Mouse (Mus musculus): Measurements from ENCODE around the gene Icmt. TPM values are rescaled to one million over a fixed set of nuclear protein-coding genes. Genes with fewer than 3 reads are reported as not detected.

Icmt gene
- polyA plus RNA-seq, 1 experiment, result 30.8 TPM

DNA sequence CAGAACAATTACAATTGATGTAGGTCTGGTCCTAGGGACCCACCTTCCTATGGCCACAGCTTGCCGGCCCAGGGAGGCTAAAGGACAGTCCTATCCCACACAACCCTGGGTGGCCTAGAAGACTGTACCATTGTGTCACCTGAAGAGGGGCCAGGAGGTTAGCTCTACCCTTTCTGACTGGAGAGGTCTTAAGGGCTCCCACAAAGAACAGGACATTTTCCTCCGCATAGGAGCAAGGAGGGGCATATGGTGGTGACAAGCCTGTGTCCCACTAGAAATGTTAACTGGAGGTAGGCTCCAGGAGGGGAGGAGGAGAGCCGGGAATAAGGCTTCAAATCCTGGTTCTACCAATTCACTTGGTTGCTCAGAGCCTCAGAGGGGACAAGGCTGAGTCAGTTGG is 23.8 kb upstream of the Icmt start:
- Histone ChIP-seq H3K79me2 (ENCODE audit: control insufficient read depth, insufficient read depth) (no peaks in the 10 kb centered on the region), H3K36me3 (ENCODE audit: control insufficient read depth, insufficient read depth) (no peaks in the 10 kb centered on the region), H3ac (ENCODE audit: control insufficient read depth, insufficient read length) (no peak overlapping the region), H3K4me3 (no peak overlapping the region), H3K4me2 (ENCODE audit: low read depth) (peak overlapping the region; percentile 25), H3K27me3 (ENCODE audit: control insufficient read depth, insufficient read depth, insufficient read length) (no peaks in the 10 kb centered on the region)
- TF ChIP-seq CEBPB (IDR thresholded peaks at IDR 0.05; ENCODE audit: insufficient read depth, poor library complexity, severe bottlenecking) (no peak), POLR2AphosphoS2 (IDR thresholded peaks at IDR 0.05; ENCODE audit: insufficient read length, low read depth) (no peak), E2F4 (IDR thresholded peaks at IDR 0.05; ENCODE audit: insufficient read depth) (no peak), MYOD1 (IDR thresholded peaks at IDR 0.05; ENCODE audit: control insufficient read depth in 1 of 3, insufficient read length in 2 of 3, low read depth in 2 of 3) (no peak), TCF12 (IDR thresholded peaks at IDR 0.05; ENCODE audit: insufficient read depth, poor library complexity, severe bottlenecking) (no peak), TCF3 (IDR thresholded peaks at IDR 0.05; ENCODE audit: insufficient read length, low read depth) (no peak), MAX (IDR thresholded peaks at IDR 0.05; ENCODE audit: low read depth) (no peak), POLR2A (IDR thresholded peaks at IDR 0.05; ENCODE audit: insufficient read length, low read depth) (no peak), USF1 (IDR thresholded peaks at IDR 0.05; ENCODE audit: low read depth) (no peak), REST (IDR thresholded peaks at IDR 0.05; ENCODE audit: insufficient read depth, insufficient read length) (no peak), MYOG (IDR thresholded peaks at IDR 0.05; ENCODE audit: control insufficient read depth in 1 of 3, insufficient read depth in 1 of 3, insufficient read length in 2 of 3, low read depth in 2 of 3) (no peak), SRF (IDR thresholded peaks at IDR 0.05; ENCODE audit: control insufficient read depth, insufficient read length, low read depth) (no peak)

DNA sequence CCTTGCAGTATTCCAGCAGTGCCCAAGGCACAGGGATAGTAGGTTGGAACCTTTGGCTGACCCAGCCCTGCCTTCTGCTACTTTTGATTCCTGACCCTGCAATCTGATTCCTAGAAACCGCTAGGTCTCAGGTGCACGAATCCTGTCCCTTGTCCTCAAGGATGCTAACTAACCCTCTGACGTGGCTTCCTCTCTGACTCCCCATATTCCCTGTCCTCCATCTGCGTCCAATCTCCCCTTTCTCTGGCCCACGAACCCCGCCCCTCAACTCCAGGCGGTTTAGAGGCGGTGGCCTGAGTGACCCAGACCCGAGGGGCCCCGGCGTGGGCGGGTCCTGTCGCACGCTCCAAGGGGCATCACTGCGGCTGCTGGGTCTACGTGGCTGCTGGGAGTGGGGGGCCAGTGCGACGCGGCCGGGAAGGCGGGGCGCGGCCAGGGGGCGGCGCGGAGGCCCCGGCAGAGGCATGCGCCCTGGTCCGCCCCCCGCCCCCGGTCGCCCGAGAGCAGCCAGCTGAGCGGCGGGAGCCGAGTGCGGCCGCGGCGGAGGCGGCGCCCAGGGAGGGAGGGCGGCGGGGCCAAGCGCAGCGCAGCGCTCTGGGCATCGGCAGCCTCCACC is 23.3 kb upstream of the Icmt start, which contains the start of gene Gpr153:
TSS of gene Gpr153 (plus strand) at position 612 of the 616 bp plus-strand sequence.
- peak within 1 kb of the TSS; percentile 76 for H3K4me2 ChIP-seq (ENCODE audit: low read depth)
- H3K36me3 ChIP-seq (ENCODE audit: control insufficient read depth, insufficient read depth), result no peaks in the 10 kb centered on the region
- H3K79me2 ChIP-seq (ENCODE audit: control insufficient read depth, insufficient read depth), result no peaks in the 10 kb centered on the region
- TF ChIP-seq POLR2A (IDR thresholded peaks at IDR 0.05; ENCODE audit: insufficient read length, low read depth) (peak; percentile 49), TCF3 (IDR thresholded peaks at IDR 0.05; ENCODE audit: insufficient read length, low read depth) (no peak)
- H3ac ChIP-seq (ENCODE audit: control insufficient read depth, insufficient read length), result peak within 1 kb of the TSS; percentile 12
- H3K4me3 ChIP-seq, result peak within 1 kb of the TSS; percentile 20
- no peaks in the 10 kb centered on the region for H3K27me3 ChIP-seq (ENCODE audit: control insufficient read depth, insufficient read depth, insufficient read length)

DNA sequence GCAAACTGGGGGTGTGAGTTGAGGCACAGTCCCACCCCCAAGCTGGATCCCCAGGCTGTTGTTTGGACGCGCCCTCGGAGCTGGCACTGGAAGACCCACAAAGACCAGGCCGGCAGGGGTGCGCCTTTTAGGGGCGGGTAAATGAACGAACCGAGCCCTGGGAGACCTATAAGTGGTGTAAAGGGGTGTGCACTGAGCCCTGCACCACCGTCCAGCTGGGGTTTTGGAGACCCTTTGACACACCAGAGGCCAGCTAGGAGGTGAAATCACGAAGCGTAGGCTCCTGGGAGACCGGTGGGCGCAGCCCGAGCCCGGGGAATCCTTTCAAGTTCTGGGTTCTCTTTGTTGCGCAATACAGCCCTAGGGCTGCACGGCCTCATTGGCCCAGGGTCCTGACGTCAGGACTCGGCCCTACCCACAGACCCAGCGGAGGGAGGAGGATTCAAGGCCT is 22.3 kb upstream of the Icmt start:
- Histone ChIP-seq H3ac (ENCODE audit: control insufficient read depth, insufficient read length) (peak overlapping the region; percentile 12), H3K36me3 (ENCODE audit: control insufficient read depth, insufficient read depth) (no peaks in the 10 kb centered on the region), H3K4me3 (peak overlapping the region; percentile 20), H3K4me2 (ENCODE audit: low read depth) (peak overlapping the region; percentile 76), H3K27me3 (ENCODE audit: control insufficient read depth, insufficient read depth, insufficient read length) (no peaks in the 10 kb centered on the region), H3K79me2 (ENCODE audit: control insufficient read depth, insufficient read depth) (no peaks in the 10 kb centered on the region)
- TF ChIP-seq REST (IDR thresholded peaks at IDR 0.05; ENCODE audit: insufficient read depth, insufficient read length) (no peak), CEBPB (IDR thresholded peaks at IDR 0.05; ENCODE audit: insufficient read depth, poor library complexity, severe bottlenecking) (peak; percentile 94), MYOG (IDR thresholded peaks at IDR 0.05; ENCODE audit: control insufficient read depth in 1 of 3, insufficient read depth in 1 of 3, insufficient read length in 2 of 3, low read depth in 2 of 3) (no peak), MYOD1 (IDR thresholded peaks at IDR 0.05; ENCODE audit: control insufficient read depth in 1 of 3, insufficient read length in 2 of 3, low read depth in 2 of 3) (no peak), TCF3 (IDR thresholded peaks at IDR 0.05; ENCODE audit: insufficient read length, low read depth) (no peak), MAX (IDR thresholded peaks at IDR 0.05; ENCODE audit: low read depth) (no peak), POLR2A (IDR thresholded peaks at IDR 0.05; ENCODE audit: insufficient read length, low read depth) (no peak)

GRCm38 (mm10) chr4:152276389-152277347 is 20.4 kb upstream of the Icmt start:
- no peaks in the 10 kb centered on the region for H3K79me2 ChIP-seq (ENCODE audit: control insufficient read depth, insufficient read depth)
- H3ac ChIP-seq (ENCODE audit: control insufficient read depth, insufficient read length), result no peak overlapping the region
- no peaks in the 10 kb centered on the region for H3K36me3 ChIP-seq (ENCODE audit: control insufficient read depth, insufficient read depth)
- TF ChIP-seq USF1 (IDR thresholded peaks at IDR 0.05; ENCODE audit: low read depth) (no peak), CEBPB (IDR thresholded peaks at IDR 0.05; ENCODE audit: insufficient read depth, poor library complexity, severe bottlenecking) (no peak), TCF12 (IDR thresholded peaks at IDR 0.05; ENCODE audit: insufficient read depth, poor library complexity, severe bottlenecking) (no peak), MYOG (IDR thresholded peaks at IDR 0.05; ENCODE audit: control insufficient read depth in 1 of 3, insufficient read depth in 1 of 3, insufficient read length in 2 of 3, low read depth in 2 of 3) (no peak), E2F4 (IDR thresholded peaks at IDR 0.05; ENCODE audit: insufficient read depth) (no peak), REST (IDR thresholded peaks at IDR 0.05; ENCODE audit: insufficient read depth, insufficient read length) (no peak), MYOD1 (IDR thresholded peaks at IDR 0.05; ENCODE audit: control insufficient read depth in 1 of 3, insufficient read length in 2 of 3, low read depth in 2 of 3) (peak in 1 of 3 experiments; percentile 5), SRF (IDR thresholded peaks at IDR 0.05; ENCODE audit: control insufficient read depth, insufficient read length, low read depth) (no peak)
- H3K4me3 ChIP-seq, result no peak overlapping the region
- H3K4me2 ChIP-seq (ENCODE audit: low read depth), result no peak overlapping the region
- no peaks in the 10 kb centered on the region for H3K27me3 ChIP-seq (ENCODE audit: control insufficient read depth, insufficient read depth, insufficient read length)

Data from myocyte (in vitro differentiated cells).